Comparison of ENCODE assay signal across 12 mouse cellular contexts in the genomic region with DNA sequence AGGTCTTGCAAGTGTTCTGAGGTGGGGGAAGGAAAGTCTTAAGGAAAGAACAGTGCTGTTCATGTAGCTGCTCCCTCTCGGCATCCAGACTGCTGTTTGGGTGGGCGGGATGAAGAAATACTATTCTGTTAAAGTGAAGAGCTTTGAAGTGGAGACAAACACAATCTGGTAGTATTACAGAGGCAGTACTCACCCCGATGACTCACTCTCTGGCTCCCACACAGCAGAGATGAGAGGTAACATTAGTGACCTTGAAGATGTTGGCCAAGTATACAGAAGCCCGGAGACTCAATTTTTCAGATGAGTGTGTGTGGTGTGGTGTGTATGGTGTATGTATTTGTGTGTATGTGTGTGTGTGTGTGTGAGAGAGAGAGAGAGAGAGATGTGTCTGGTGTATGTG. TPM values are rescaled to one million over a fixed set of nuclear protein-coding genes. Genes with fewer than 3 reads are reported as not detected.
DNase-seq lines count a peak whose midpoint lies in the region; ATAC-seq lines count a peak whose summit lies in the region.
"Had no signal": no experiment of that assay in that cellular context is flagged by ENCODE, and none has a peak within 500 bp of the region (broad histone marks: within the 10 kb centered on the region; RNA-seq: fewer than 3 reads in every experiment).

No protein-coding gene starts in this region.

- H3K9ac ChIP-seq in heart, embryonic 16.5 days (ENCODE audit: low read length), result no peak overlapping the region
- H3K9ac ChIP-seq in stomach, embryonic 14.5 days (replicated peaks; ENCODE audit: low read depth, low read length), result no peak overlapping the region
- H3K9ac ChIP-seq: liver, embryonic 14.5 days had no signal

- H3K4me3 ChIP-seq in heart, embryonic 16.5 days (ENCODE audit: low read length), result no peak overlapping the region
- H3K4me3 ChIP-seq in stomach, embryonic 14.5 days (ENCODE audit: low read depth, low read length), result no peak overlapping the region

- no peaks in the 10 kb centered on the region for H3K36me3 ChIP-seq in heart, embryonic 16.5 days (ENCODE audit: control insufficient read depth, insufficient read depth)
- H3K36me3 ChIP-seq in stomach, embryonic 14.5 days (ENCODE audit: control insufficient read depth, insufficient read depth, low read length), result no peaks in the 10 kb centered on the region

- peak; percentile 60 for ATAC-seq in heart, embryonic 16.5 days (replicated peaks; ENCODE audit: extremely low read depth, insufficient read depth, low FRiP score)
- ATAC-seq in stomach, embryonic 14.5 days (ENCODE audit: insufficient number of reproducible peaks, insufficient read depth, low FRiP score, low read depth), result 0 out of 2 replicates have a peak, but pooled peaks have one; percentile 37
- ATAC-seq: forebrain, embryonic 16.5 days had no signal

- H3K4me2 ChIP-seq in heart, embryonic 16.5 days (ENCODE audit: low read depth, low read length), result no peak overlapping the region
- H3K4me2 ChIP-seq in stomach, embryonic 14.5 days (replicated peaks; ENCODE audit: low read depth, low read length), result no peak overlapping the region

- DNase-seq in heart, adult 8-10 months (ENCODE audit: low spot score), result no peak
- DNase-seq in right cerebral cortex, adult 18-20 months, result peak; percentile 76
- DNase-seq in right cerebral cortex, postnatal 14 days, result no peak
- peak; percentile 44 to 45 for DNase-seq in layer of hippocampus, postnatal 36 days
- DNase-seq in spleen, adult 18-20 months, result no peak
- no peak for DNase-seq in gastrocnemius, postnatal 25 days
- DNase-seq: kidney, adult 9 months had no signal

- H3K4me1 ChIP-seq in heart, embryonic 16.5 days (ENCODE audit: control insufficient read depth, insufficient read depth, low read length), result peaks cover 8% of the 10 kb centered on the region
- 0 out of 2 replicates have a peak, but pooled peaks cover 8% of the 10 kb centered on the region for H3K4me1 ChIP-seq in stomach, embryonic 14.5 days (ENCODE audit: control insufficient read depth, insufficient read depth, low read length)

- H3K9me3 ChIP-seq in heart, embryonic 16.5 days (replicated peaks; ENCODE audit: control insufficient read depth, low read length), result no peaks in the 10 kb centered on the region
- no peaks in the 10 kb centered on the region for H3K9me3 ChIP-seq in stomach, embryonic 14.5 days (ENCODE audit: control insufficient read depth, low read depth, low read length)

- no peak overlapping the region; the same call in 1 of the 2 replicates for H3K27ac ChIP-seq in heart, embryonic 16.5 days (ENCODE audit: low read length)
- H3K27ac ChIP-seq in stomach, embryonic 14.5 days (ENCODE audit: low read length), result no peak overlapping the region
- H3K27ac ChIP-seq: liver, embryonic 14.5 days had no signal

- WGBS in heart, embryonic 16.5 days, result 33% methylated on average over 4 of the region's 4 CpGs
- WGBS in stomach, embryonic 14.5 days, result 41% methylated on average over 4 of the region's 4 CpGs

- no peaks in the 10 kb centered on the region for H3K27me3 ChIP-seq in heart, embryonic 16.5 days (ENCODE audit: control insufficient read depth, insufficient read depth, low read length)
- no peaks in the 10 kb centered on the region for H3K27me3 ChIP-seq in stomach, embryonic 14.5 days (ENCODE audit: control insufficient read depth, insufficient read depth, low read length)

RNA-seq across cellular contexts. Expression of a gene that starts 22.5 kb away (rescaled TPM):
- polyA plus RNA-seq in heart, embryonic 16.5 days (2015; fragmentation: Nextera tagmentation; extraction: Ambion mirVana), result 5.4 and 6.4 TPM in 2 replicates
- total RNA-seq in heart, adult 8-10 months (2022), result 1 to 10 TPM; 1.9 to 4.7 (median 3.3) TPM
- total RNA-seq in layer of hippocampus, postnatal 36 days (2021), result 10 to 100 TPM; 32.0 to 35.9 TPM
- polyA plus RNA-seq in stomach, embryonic 14.5 days (2014; fragmentation: Nextera tagmentation; extraction: Ambion mirVana), result 9.2 and 11.6 TPM in 2 replicates
- 1 to 10 TPM; 1.9 to 2.4 TPM for total RNA-seq in gastrocnemius, postnatal 25 days (2021)
- total RNA-seq: neutrophil, adult 5-6 weeks had no signal

RNA-seq across cellular contexts. Expression of a gene that starts 22.7 kb away (rescaled TPM):
- 7.2 and 8.0 TPM in 2 replicates for polyA plus RNA-seq in heart, embryonic 16.5 days (2015; fragmentation: Nextera tagmentation; extraction: Ambion mirVana)
- 10 to 100 TPM; 14.2 to 17.0 (median 15.0) TPM for total RNA-seq in heart, adult 8-10 months (2022)
- 10 to 100 TPM; 46.4 to 50.5 TPM for total RNA-seq in layer of hippocampus, postnatal 36 days (2021)
- polyA plus RNA-seq in stomach, embryonic 14.5 days (2014; fragmentation: Nextera tagmentation; extraction: Ambion mirVana), result 9.5 and 10.5 TPM in 2 replicates
- 10 to 100 TPM; 12.4 to 16.2 TPM for total RNA-seq in gastrocnemius, postnatal 25 days (2021)
- total RNA-seq: neutrophil, adult 5-6 weeks had no signal

Comparison
In these comparisons a context has a peak if more than half of its experiments do, and no peak if none do; other contexts are left out.
1. DNase-seq: peak in right cerebral cortex, adult 18-20 months (single experiment) and layer of hippocampus, postnatal 36 days (2 of 2); none in heart, adult 8-10 months (single experiment), right cerebral cortex, postnatal 14 days (single experiment), spleen, adult 18-20 months (0 of 2) and gastrocnemius, postnatal 25 days (single experiment).
2. RNA of a gene that starts 22.5 kb away (total RNA-seq): 32.0 to 35.9 TPM in layer of hippocampus, postnatal 36 days; 1.9 to 4.7 TPM in heart, adult 8-10 months and 1.9 to 2.4 TPM in gastrocnemius, postnatal 25 days; every median in the first group is over 4 times any median in the second.